9 mouse cellular contexts compared by ENCODE assay signal in genomic region chr15:100870001-100870774, GRCm38 (mm10). TPM values are rescaled to one million over a fixed set of nuclear protein-coding genes. Genes with fewer than 3 reads are reported as not detected.
DNase-seq lines count a peak whose midpoint lies in the region; ATAC-seq and TF ChIP-seq lines count a peak whose summit lies in the region.
"Had no signal": no experiment of that assay in that cellular context is flagged by ENCODE, and none has a peak within 500 bp of the region (broad histone marks: within the 10 kb centered on the region; RNA-seq: fewer than 3 reads in every experiment).

No protein-coding gene starts in this region.

- intact Hi-C loops in heart, postnatal 25 days (cut with DNase I), result no loop called here

- peak overlapping the region; percentile 35 for H3K4me3 ChIP-seq in intestine, postnatal 0 days (ENCODE audit: low read depth, low read length)
- peak overlapping the region; percentile 72 for H3K4me3 ChIP-seq in limb, embryonic 13.5 days
- H3K4me3 ChIP-seq in midbrain, postnatal 0 days (ENCODE audit: low read depth, low read length), result peak overlapping the region; percentile 84
- peak overlapping the region; percentile 32 for H3K4me3 ChIP-seq in stomach, postnatal 0 days (ENCODE audit: low read depth, low read length)

- no peak for TF ChIP-seq EP300 in stomach, postnatal 0 days (optimal IDR thresholded peaks at IDR 0.05)

- no peak overlapping the region for H3K27ac ChIP-seq in intestine, postnatal 0 days (ENCODE audit: low read depth, low read length)
- H3K27ac ChIP-seq in limb, embryonic 13.5 days, result no peak overlapping the region
- H3K27ac ChIP-seq in midbrain, postnatal 0 days (ENCODE audit: low read depth, low read length), result peak overlapping the region; percentile 85
- no peak overlapping the region for H3K27ac ChIP-seq in stomach, postnatal 0 days (replicated peaks)
- H3K27ac ChIP-seq: macrophage had no signal

- WGBS in intestine, postnatal 0 days, result 4% methylated on average over 40 of the region's 66 CpGs
- 4% methylated on average over 32 of the region's 66 CpGs for WGBS in limb, embryonic 13.5 days
- WGBS in midbrain, postnatal 0 days, result 2% methylated on average over 40 of the region's 66 CpGs
- WGBS in stomach, postnatal 0 days, result 3% methylated on average over 37 of the region's 66 CpGs

- no peaks in the 10 kb centered on the region for H3K36me3 ChIP-seq in intestine, postnatal 0 days (ENCODE audit: control insufficient read depth, insufficient read depth)
- no peaks in the 10 kb centered on the region for H3K36me3 ChIP-seq in limb, embryonic 13.5 days
- H3K36me3 ChIP-seq in midbrain, postnatal 0 days (ENCODE audit: insufficient read depth, low read length), result no peaks in the 10 kb centered on the region
- no peaks in the 10 kb centered on the region for H3K36me3 ChIP-seq in stomach, postnatal 0 days (ENCODE audit: control insufficient read depth, insufficient read depth, low read length)

- H3K4me1 ChIP-seq in intestine, postnatal 0 days (replicated peaks; ENCODE audit: control insufficient read depth, insufficient read depth, low read length), result no peaks in the 10 kb centered on the region
- H3K4me1 ChIP-seq in limb, embryonic 13.5 days, result peaks cover 17% of the 10 kb centered on the region
- H3K4me1 ChIP-seq in midbrain, postnatal 0 days (ENCODE audit: insufficient read depth, low read length), result 0 out of 2 replicates have a peak, but pooled peaks cover 3% of the 10 kb centered on the region
- 0 out of 2 replicates have a peak, but pooled peaks cover 3% of the 10 kb centered on the region for H3K4me1 ChIP-seq in stomach, postnatal 0 days (replicated peaks; ENCODE audit: control insufficient read depth, insufficient read depth)

- 0 out of 2 replicates have a peak, but pooled peaks have one; percentile 45 for ATAC-seq in intestine, postnatal 0 days
- peak; percentile 57 for ATAC-seq in limb, embryonic 13.5 days (ENCODE audit: low FRiP score, low read depth)
- ATAC-seq in midbrain, postnatal 0 days (ENCODE audit: low FRiP score), result peak; percentile 80
- peak; percentile 59; the same call in 1 of the 2 replicates for ATAC-seq in stomach, postnatal 0 days (ENCODE audit: low FRiP score, low TSS enrichment)

- DNase-seq in heart, adult 11 months, result peak; percentile 82
- DNase-seq in heart, postnatal 25 days (ENCODE audit: low spot score), result no peak
- peak; percentile 84 to 88 for DNase-seq in cerebellum, postnatal 36 days
- peak; percentile 73 to 78 for DNase-seq in frontal cortex, postnatal 36 days (ENCODE audit: low spot score in 2 of 2)
- DNase-seq in midbrain, postnatal 0 days (ENCODE audit: low spot score), result peak; percentile 78
- peak; percentile 64 for DNase-seq in stomach, postnatal 0 days (ENCODE audit: low spot score)

- H3K4me2 ChIP-seq in intestine, postnatal 0 days (replicated peaks; ENCODE audit: low read depth), result peak overlapping the region; percentile 85
- H3K4me2 ChIP-seq in limb, embryonic 13.5 days (replicated peaks), result peak overlapping the region; percentile 81
- H3K4me2 ChIP-seq in midbrain, postnatal 0 days (ENCODE audit: low read depth, low read length, poor library complexity, severe bottlenecking), result peak overlapping the region; percentile 82
- peak overlapping the region; percentile 71 for H3K4me2 ChIP-seq in stomach, postnatal 0 days (replicated peaks; ENCODE audit: low read depth)

- peaks cover 4% of the 10 kb centered on the region; the same call in 1 of the 2 replicates for H3K9me3 ChIP-seq in intestine, postnatal 0 days (ENCODE audit: control insufficient read depth)
- H3K9me3 ChIP-seq in limb, embryonic 13.5 days, result peaks cover 7% of the 10 kb centered on the region
- H3K9me3 ChIP-seq in midbrain, postnatal 0 days (ENCODE audit: low read length), result no peaks in the 10 kb centered on the region
- no peaks in the 10 kb centered on the region for H3K9me3 ChIP-seq in stomach, postnatal 0 days (ENCODE audit: control insufficient read depth, low read length)

- H3K9ac ChIP-seq in intestine, postnatal 0 days (ENCODE audit: low read depth, low read length), result no peak overlapping the region
- H3K9ac ChIP-seq in limb, embryonic 13.5 days, result peak overlapping the region; percentile 55
- peak overlapping the region; percentile 91 for H3K9ac ChIP-seq in midbrain, postnatal 0 days (replicated peaks; ENCODE audit: low read length, poor library complexity, severe bottlenecking)
- H3K9ac ChIP-seq in stomach, postnatal 0 days (ENCODE audit: low read length), result no peak overlapping the region

- H3K27me3 ChIP-seq in intestine, postnatal 0 days (replicated peaks; ENCODE audit: control insufficient read depth, insufficient read depth, low read length), result peaks cover 55% of the 10 kb centered on the region
- H3K27me3 ChIP-seq in limb, embryonic 13.5 days, result peaks cover 55% of the 10 kb centered on the region
- no peaks in the 10 kb centered on the region for H3K27me3 ChIP-seq in midbrain, postnatal 0 days (ENCODE audit: insufficient read depth, low read length)
- peaks cover 11% of the 10 kb centered on the region; the same call in 1 of the 2 replicates for H3K27me3 ChIP-seq in stomach, postnatal 0 days (ENCODE audit: control insufficient read depth, insufficient read depth, low read length)

- TF ChIP-seq CTCF in intestine, postnatal 0 days (IDR thresholded peaks at IDR 0.05; ENCODE audit: low read depth), result peak; percentile 56
- TF ChIP-seq CTCF in midbrain, postnatal 0 days (IDR thresholded peaks at IDR 0.05), result peak; percentile 48
- TF ChIP-seq CTCF in stomach, postnatal 0 days (IDR thresholded peaks at IDR 0.05; ENCODE audit: low read depth), result peak; percentile 50

RNA-seq across cellular contexts. Expression of gene Scn8a, which starts 0.5 kb away (rescaled TPM):
- total RNA-seq in heart, postnatal 25 days (2021), result under 1 TPM; 0.18 to 0.25 TPM
- polyA plus RNA-seq in intestine, postnatal 0 days (2015; fragmentation: Nextera tagmentation; extraction: Ambion mirVana), result 0.55 and 0.59 TPM in 2 replicates
- polyA plus RNA-seq in limb, embryonic 13.5 days (2015; fragmentation: Nextera tagmentation; extraction: Ambion mirVana), result 5.5 and 6.1 TPM in 2 replicates
- total RNA-seq in midbrain, postnatal 0 days (2014; rRNA removed), result 31.3 and 37.7 TPM in 2 replicates
- polyA plus RNA-seq in midbrain, postnatal 0 days (2015; fragmentation: Nextera tagmentation; extraction: Ambion mirVana), result 14.1 and 22.4 TPM in 2 replicates
- 0.40 and 0.61 TPM in 2 replicates for polyA plus RNA-seq in stomach, postnatal 0 days (2015; fragmentation: Nextera tagmentation; extraction: Ambion mirVana)
- polyA plus RNA-seq: macrophage had no signal

Comparison
In these comparisons a context has a peak if more than half of its experiments do, and no peak if none do; other contexts are left out.
1. H3K4me3 ChIP-seq: peak in every context shown above with its lines; median percentile 84 in midbrain, postnatal 0 days; 72 in limb, embryonic 13.5 days; 35 in intestine, postnatal 0 days; 32 in stomach, postnatal 0 days.
2. H3K9ac ChIP-seq: peak in limb, embryonic 13.5 days (single experiment) and midbrain, postnatal 0 days (single experiment); none in intestine, postnatal 0 days (single experiment) and stomach, postnatal 0 days (single experiment).
3. Peak in every context shown above with its lines, with median percentiles within 50 percentile points of each other: ATAC-seq, H3K4me2 ChIP-seq and CTCF ChIP-seq.